Mouse (Mus musculus) stomach, embryonic 15.5 days (tissue): ENCODE data around the gene Alkbh6. TPM values are rescaled to one million over a fixed set of nuclear protein-coding genes. Genes with fewer than 3 reads are reported as not detected.

Experiments used
- ATAC-seq: fragments of 200-750 bp; cut with Nextera tagmentation; 2 replicates; pipeline ENCODE4 v1.8.0; 2017; ENCODE audit warnings: low read depth, moderate number of reproducible peaks, moderate TSS enrichment; ENCODE audit not compliant: insufficient read depth, low FRiP score
- H3K27ac ChIP-seq: fragments of 300-500 bp; sonication (generic); 2 replicates; pipeline ENCODE4 v1.5.1; 2015; ENCODE audit warnings: mild to moderate bottlenecking, inconsistent platforms
- H3K27me3 ChIP-seq: fragments of 300-500 bp; sonication (generic); replicated peaks from 2 replicates; pipeline ENCODE4 v1.6.1; 2015; ENCODE audit warnings: inconsistent platforms
- H3K36me3 ChIP-seq: fragments of 300-500 bp; sonication (generic); 2 replicates; pipeline ENCODE4 v1.6.1; 2015; ENCODE audit warnings: inconsistent platforms
- H3K4me1 ChIP-seq: fragments of 300-500 bp; sonication (generic); 2 replicates; pipeline ENCODE4 v1.6.1; 2015; ENCODE audit warnings: inconsistent platforms
- H3K4me2 ChIP-seq: fragments of 300-500 bp; sonication (generic); 2 replicates; pipeline ENCODE4 v1.6.1; 2015; ENCODE audit warnings: mild to moderate bottlenecking, inconsistent platforms
- H3K4me3 ChIP-seq: fragments of 300-500 bp; sonication (generic); replicated peaks from 2 replicates; pipeline ENCODE4 v1.5.1; 2015; ENCODE audit warnings: inconsistent platforms
- H3K9ac ChIP-seq: fragments of 300-500 bp; sonication (generic); 2 replicates; pipeline ENCODE4 v1.6.1; 2015; ENCODE audit warnings: inconsistent platforms
- H3K9me3 ChIP-seq: fragments of 300-500 bp; sonication (generic); 2 replicates; pipeline ENCODE4 v1.6.1; 2016; ENCODE audit warnings: inconsistent platforms
- WGBS: fragments of 180-500 bp; shearing (Covaris S2); methylation state at CpG from one replicate; pipeline ENCODE4 v1.1.7; 2015; 5-methylcytosine and 5-hydroxymethylcytosine counted together
- polyA plus RNA-seq: library from polyadenylated mRNA; unstranded; fragments of >200 nt; fragmentation: Nextera tagmentation; extraction: Ambion mirVana; gene quantifications from 2 replicates; pipeline ENCODE4 v1.2.1, GENCODE M21; 2015

The Alkbh6 gene
- polyA plus RNA-seq, 1 experiment from 2014 or later: 63.2 TPM

GRCm38 (mm10) chr7:30360028-30360427 lies 51.5 kb downstream of the Alkbh6 start:
- Histone ChIP-seq H3K27me3 (no peaks in the 10 kb centered on the region), H3K27ac (peak overlapping the region; percentile 86), H3K9ac (no peak overlapping the region), H3K9me3 (no peaks in the 10 kb centered on the region), H3K4me1 (peaks cover 32% of the 10 kb centered on the region), H3K4me3 (peak overlapping the region; percentile 20; the same call in 1 of the 2 replicates), H3K4me2 (peak overlapping the region; percentile 73), H3K36me3 (no peaks in the 10 kb centered on the region)
- ATAC-seq: no peak
- WGBS: 87% methylated on average over 17 of the region's 17 CpGs

GRCm38 (mm10) chr7:30362652-30363343 lies 54.3 kb downstream of the Alkbh6 start, which contains the start of gene Lrfn3:
Lrfn3 (minus strand) TSS chr7:30362772.
- H3K9ac ChIP-seq: peak within 1 kb of the TSS; percentile 62
- no peaks in the 10 kb centered on the region for H3K27me3 ChIP-seq
- peaks cover 32% of the 10 kb centered on the region for H3K4me1 ChIP-seq
- ATAC-seq: peak; percentile 43; the same call in 1 of the 2 replicates
- peak within 1 kb of the TSS; percentile 73 for H3K4me2 ChIP-seq
- no peaks in the 10 kb centered on the region for H3K36me3 ChIP-seq
- WGBS: 4% methylated on average over 20 of the region's 55 CpGs
- H3K4me3 ChIP-seq: peak within 1 kb of the TSS; percentile 62
- peak within 1 kb of the TSS; percentile 26; the same call in 1 of the 2 replicates for H3K27ac ChIP-seq
- H3K9me3 ChIP-seq: no peaks in the 10 kb centered on the region

- Histone ChIP-seq H3K4me2 (peak overlapping the region; percentile 73), H3K4me3 (peak overlapping the region; percentile 62), H3K9me3 (no peaks in the 10 kb centered on the region), H3K27me3 (no peaks in the 10 kb centered on the region), H3K9ac (no peak overlapping the region), H3K4me1 (peaks cover 32% of the 10 kb centered on the region), H3K27ac (no peak overlapping the region), H3K36me3 (no peaks in the 10 kb centered on the region)
- 60% methylated on average over 6 of the region's 6 CpGs for WGBS
- ATAC-seq: no peak
These were observed 54.8 kb downstream of the Alkbh6 start for GRCm38 (mm10) chr7:30363344-30363738.

Other genes starting within 250 kb of the Alkbh6 start
- 4.1 and 4.7 TPM in 2 replicates for gene Zfp82, start 235.8 kb upstream of the Alkbh6 start, polyA plus RNA-seq
- gene Gm26920, start 218.3 kb upstream of the Alkbh6 start, polyA plus RNA-seq: 1.3 and 1.6 TPM in 2 replicates
- gene Zfp566, start 218.2 kb upstream of the Alkbh6 start, polyA plus RNA-seq: 6.7 and 8.3 TPM in 2 replicates
- gene Zfp260, start 213.9 kb upstream of the Alkbh6 start, polyA plus RNA-seq: 96.7 and 106 TPM in 2 replicates
- gene Zfp382, start 186.8 kb upstream of the Alkbh6 start, polyA plus RNA-seq: 8.8 and 10.4 TPM in 2 replicates
- gene Zfp146, start 139.0 kb upstream of the Alkbh6 start, polyA plus RNA-seq: 15.0 and 18.0 TPM in 2 replicates
- gene Cox7a1, start 124.6 kb upstream of the Alkbh6 start, polyA plus RNA-seq: 13.8 and 22.0 TPM in 2 replicates
- 106 and 111 TPM in 2 replicates for gene Capns1, start 109.9 kb upstream of the Alkbh6 start, polyA plus RNA-seq
- 129 and 139 TPM in 2 replicates for gene Polr2i, start 76.8 kb upstream of the Alkbh6 start, polyA plus RNA-seq
- 138 and 158 TPM in 2 replicates for gene Tbcb, start 76.4 kb upstream of the Alkbh6 start, polyA plus RNA-seq
- gene Ovol3, start 73.0 kb upstream of the Alkbh6 start, polyA plus RNA-seq: not detected in 2 replicates
- gene Thap8, start 28.6 kb upstream of the Alkbh6 start, polyA plus RNA-seq: 0.62 and 0.65 TPM in 2 replicates
- gene Wdr62, start 28.3 kb upstream of the Alkbh6 start, polyA plus RNA-seq: 5.3 and 6.5 TPM in 2 replicates
- gene Clip3, start 17.0 kb upstream of the Alkbh6 start, polyA plus RNA-seq: 23.2 and 26.6 TPM in 2 replicates
- 65.2 and 73.8 TPM in 2 replicates for gene Syne4, start 6.1 kb downstream of the Alkbh6 start, polyA plus RNA-seq
- gene E130208F15Rik, start 13.0 kb downstream of the Alkbh6 start, polyA plus RNA-seq: 2.4 and 2.6 TPM in 2 replicates
- 14.3 and 16.1 TPM in 2 replicates for gene Sdhaf1, start 15.2 kb downstream of the Alkbh6 start, polyA plus RNA-seq
- gene Lrfn3, start 54.1 kb downstream of the Alkbh6 start, polyA plus RNA-seq: 4.9 and 5.6 TPM in 2 replicates
- 71.6 and 84.5 TPM in 2 replicates for gene Tyrobp, start 105.0 kb downstream of the Alkbh6 start, polyA plus RNA-seq
- gene Hcst, start 111.1 kb downstream of the Alkbh6 start, polyA plus RNA-seq: 1.4 and 2.0 TPM in 2 replicates
- 2.5 and 2.6 TPM in 2 replicates for gene Nfkbid, start 113.0 kb downstream of the Alkbh6 start, polyA plus RNA-seq
- gene Aplp1, start 136.8 kb downstream of the Alkbh6 start, polyA plus RNA-seq: 38.6 and 46.5 TPM in 2 replicates
- gene Kirrel2, start 149.0 kb downstream of the Alkbh6 start, polyA plus RNA-seq: 4.7 and 6.0 TPM in 2 replicates
- gene Nphs1, start 149.6 kb downstream of the Alkbh6 start, polyA plus RNA-seq: 3.7 and 5.7 TPM in 2 replicates
- 3.8 and 5.0 TPM in 2 replicates for gene Prodh2, start 184.9 kb downstream of the Alkbh6 start, polyA plus RNA-seq
- 7.3 and 8.7 TPM in 2 replicates for gene Arhgap33, start 226.3 kb downstream of the Alkbh6 start, polyA plus RNA-seq
- 49.6 and 51.0 TPM in 2 replicates for gene Hspb6, start 243.5 kb downstream of the Alkbh6 start, polyA plus RNA-seq
- 11.1 and 13.5 TPM in 2 replicates for gene Proser3, start 243.6 kb downstream of the Alkbh6 start, polyA plus RNA-seq